Mouse (Mus musculus) left cerebral cortex, adult 9 months (tissue): ENCODE measurements around the gene Fam186b.
"Not testable (repeated sequence)": the region's sequence is repeated elsewhere in the genome, so short reads cannot be mapped to it uniquely, and the experiment has no call there.

Experiments used
- DNase-seq, 2 experiments: peaks; one replicate each; pipeline ENCODE4 v3.0.0; 2022; ENCODE audit warnings: low spot score in 2 of 2

Fam186b gene

GRCm38 (mm10) chr15:99259730-99260252, 35.9 kb downstream of the Fam186b start:
- DNase-seq: peak in 1 of 2 experiments; percentile 58

- no peak for DNase-seq
Observed at GRCm38 (mm10) chr15:99259167-99259729, 36.4 kb downstream of the Fam186b start.

- no peak for DNase-seq
Observed at GRCm38 (mm10) chr15:99255241-99255749, 40.4 kb downstream of the Fam186b start.

GRCm38 (mm10) chr15:99254477-99255005, 41.1 kb downstream of the Fam186b start:
- DNase-seq: no peak

GRCm38 (mm10) chr15:99253772-99254171, 41.9 kb downstream of the Fam186b start:
- DNase-seq: no peak

GRCm38 (mm10) chr15:99253175-99253479, 42.6 kb downstream of the Fam186b start:
- not testable (repeated sequence) for DNase-seq

GRCm38 (mm10) chr15:99252381-99253174, 43.1 kb downstream of the Fam186b start:
- no peak for DNase-seq

- DNase-seq: peak; percentile 97 to 99
Observed at GRCm38 (mm10) chr15:99251626-99252380, 43.9 kb downstream of the Fam186b start, which contains the start of gene Mcrs1. Mcrs1 (minus strand) TSS chr15:99251961.

GRCm38 (mm10) chr15:99251111-99251510, 44.6 kb downstream of the Fam186b start:
- DNase-seq: not testable (repeated sequence)

GRCm38 (mm10) chr15:99249938-99250337, 45.8 kb downstream of the Fam186b start:
- DNase-seq: no peak

- peak; percentile 75 to 85 for DNase-seq
Observed at GRCm38 (mm10) chr15:99248972-99249371, 46.7 kb downstream of the Fam186b start.

GRCm38 (mm10) chr15:99246736-99247135, 49.0 kb downstream of the Fam186b start:
- DNase-seq: not testable (repeated sequence)

GRCm38 (mm10) chr15:99242045-99242444, 53.6 kb downstream of the Fam186b start:
- no peak for DNase-seq

GRCm38 (mm10) chr15:99241249-99241648, 54.4 kb downstream of the Fam186b start:
- no peak for DNase-seq

- no peak for DNase-seq
Observed at GRCm38 (mm10) chr15:99240129-99240528, 55.6 kb downstream of the Fam186b start.

- DNase-seq: no peak
Observed at GRCm38 (mm10) chr15:99238006-99238405, 57.7 kb downstream of the Fam186b start.

GRCm38 (mm10) chr15:99234326-99235010, 61.2 kb downstream of the Fam186b start:
- DNase-seq: no peak

- no peak for DNase-seq
Observed at GRCm38 (mm10) chr15:99233719-99234118, 62.0 kb downstream of the Fam186b start.

- no peak for DNase-seq
Observed at GRCm38 (mm10) chr15:99231998-99232397, 63.7 kb downstream of the Fam186b start.

- DNase-seq: no peak
Observed at GRCm38 (mm10) chr15:99226090-99226489, 69.6 kb downstream of the Fam186b start.
